Mouse (Mus musculus) MEL-GATA-1-ER (cell line): ENCODE data around the gene Ccnd3.

Experiments
- DNase-seq: peaks from one replicate; pipeline ENCODE4 v3.0.0-alpha.2; 2012; ENCODE audit warnings: low read depth; ENCODE audit errors: extremely low read depth

Ccnd3 gene

DNA sequence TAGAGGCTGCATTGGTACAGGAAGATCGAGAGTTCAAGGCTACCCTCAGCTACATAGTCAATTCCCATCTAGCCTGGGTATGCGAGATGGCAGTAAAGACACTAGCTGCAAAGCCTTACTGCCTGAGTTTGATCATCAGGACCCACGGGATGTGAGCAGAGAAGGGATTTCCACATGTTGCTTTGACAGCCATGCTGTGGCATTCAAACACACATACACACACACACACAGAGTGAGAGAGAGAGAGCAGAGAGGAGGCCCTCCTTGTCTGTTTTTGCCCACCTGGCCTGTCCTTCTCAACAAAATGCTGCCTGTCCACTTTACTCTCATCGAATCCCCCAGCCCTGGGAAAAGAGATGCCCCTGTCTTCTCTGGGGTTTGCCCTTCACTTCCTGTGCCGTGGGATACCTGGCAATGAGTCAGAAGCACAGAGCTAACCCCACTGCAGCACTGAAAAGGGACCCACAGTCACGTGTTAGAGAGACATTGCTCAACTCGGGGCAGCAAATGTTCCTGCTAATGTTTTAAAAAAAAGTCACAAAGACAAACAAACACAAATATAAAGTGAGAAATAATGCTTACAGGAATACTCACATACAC, 38.3 kb downstream of the Ccnd3 start:
- no peak for DNase-seq

DNA sequence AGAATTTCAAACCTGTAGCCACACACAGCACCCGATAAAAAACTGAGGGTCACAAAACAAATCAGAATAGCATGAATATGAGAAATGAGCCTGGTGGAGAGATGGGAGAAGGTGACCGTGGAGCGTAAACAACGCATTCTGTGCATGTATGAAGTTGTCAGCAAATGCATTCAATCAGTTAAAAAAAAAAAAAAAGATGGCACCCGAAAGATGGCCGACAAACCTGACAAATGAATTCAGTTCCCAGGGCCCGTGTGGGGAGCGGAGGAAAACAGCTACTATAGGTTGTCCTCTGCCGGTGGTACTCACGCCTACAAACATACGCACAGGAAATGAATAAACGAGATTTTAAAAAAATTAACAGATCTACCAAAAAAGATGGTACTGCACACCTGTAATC, 40.3 kb downstream of the Ccnd3 start:
- DNase-seq, result no peak

DNA sequence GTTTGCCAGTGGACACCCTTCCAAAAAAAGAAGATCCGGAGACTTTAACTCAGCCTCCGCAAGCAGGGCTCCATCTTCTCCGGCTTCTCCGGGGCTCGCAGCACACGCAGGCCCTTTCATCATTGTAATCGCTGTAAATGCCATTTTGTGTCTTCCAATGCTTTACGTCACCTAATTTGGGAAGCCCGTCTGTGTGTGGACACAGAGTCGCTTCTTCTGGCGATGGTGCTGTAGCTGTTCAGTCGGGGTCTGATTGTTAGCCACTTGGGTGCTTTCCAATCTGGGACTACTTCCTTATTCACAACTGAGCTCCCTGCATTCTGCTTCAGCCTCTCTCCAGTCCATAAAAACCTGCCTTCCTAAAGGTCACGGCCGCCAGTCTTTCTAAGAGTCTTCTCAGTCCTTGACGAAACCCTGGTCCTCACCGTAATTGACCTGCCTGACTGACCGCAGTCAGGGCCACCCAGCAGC, 41.0 kb downstream of the Ccnd3 start:
- no peak for DNase-seq

DNA sequence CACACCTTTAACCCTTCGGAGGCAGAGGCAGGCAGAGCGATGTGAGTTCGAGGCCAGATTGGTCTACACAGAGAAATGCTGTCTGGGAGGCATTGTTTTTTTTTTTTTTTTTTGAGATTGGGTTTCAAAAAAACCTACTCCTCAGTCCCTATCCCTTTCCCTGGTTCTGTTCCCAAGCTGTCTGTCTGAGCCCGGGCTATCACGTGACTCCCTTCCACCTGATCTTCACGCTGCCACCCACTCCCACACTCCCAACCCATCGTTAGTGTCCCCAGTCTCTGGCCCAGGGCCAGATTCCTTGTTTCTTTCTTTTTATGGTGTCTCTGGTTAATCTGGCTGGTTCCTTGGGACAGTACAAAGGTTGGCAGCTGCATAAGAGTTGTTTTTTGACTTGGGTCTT, 46.2 kb downstream of the Ccnd3 start:
- no peak for DNase-seq

DNA sequence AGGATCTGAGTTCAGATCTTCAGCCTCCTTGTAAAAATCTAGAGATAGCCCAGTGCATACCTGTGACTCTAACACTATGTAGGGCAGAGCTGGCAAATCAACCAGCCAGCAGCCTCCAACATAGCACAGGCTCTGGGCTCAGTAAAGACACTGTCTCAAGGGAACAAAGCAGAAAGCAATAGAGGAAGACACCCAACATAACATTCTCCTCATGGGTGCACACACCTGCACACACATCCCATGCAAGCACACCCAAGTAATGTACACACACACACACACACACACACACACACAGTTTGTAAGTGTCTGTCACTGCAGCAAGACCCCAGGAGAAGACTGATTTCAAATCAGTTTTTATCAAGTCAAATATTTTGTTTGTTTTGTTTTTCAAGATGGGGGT, 48.1 kb downstream of the Ccnd3 start:
- no peak for DNase-seq

DNA sequence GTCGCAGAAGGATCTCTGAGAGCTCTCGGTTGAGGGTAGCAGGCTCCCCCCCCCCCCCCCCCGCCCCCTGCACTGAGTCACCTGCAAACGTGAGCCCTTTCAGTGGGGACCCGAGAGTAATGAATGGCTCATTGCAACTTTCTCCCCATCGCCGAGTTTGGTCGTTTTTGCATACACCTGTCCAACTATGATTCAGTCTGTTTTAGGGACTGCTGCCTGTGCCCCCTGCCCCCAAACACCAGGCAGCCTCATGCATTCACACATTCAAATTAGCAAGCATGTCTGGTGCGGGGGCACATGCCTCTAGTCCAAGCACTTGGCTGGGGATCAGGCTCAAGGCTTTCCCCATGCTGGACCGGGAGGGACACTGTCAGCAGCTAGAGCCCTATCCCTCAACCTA, 49.8 kb downstream of the Ccnd3 start:
- no peak for DNase-seq

DNA sequence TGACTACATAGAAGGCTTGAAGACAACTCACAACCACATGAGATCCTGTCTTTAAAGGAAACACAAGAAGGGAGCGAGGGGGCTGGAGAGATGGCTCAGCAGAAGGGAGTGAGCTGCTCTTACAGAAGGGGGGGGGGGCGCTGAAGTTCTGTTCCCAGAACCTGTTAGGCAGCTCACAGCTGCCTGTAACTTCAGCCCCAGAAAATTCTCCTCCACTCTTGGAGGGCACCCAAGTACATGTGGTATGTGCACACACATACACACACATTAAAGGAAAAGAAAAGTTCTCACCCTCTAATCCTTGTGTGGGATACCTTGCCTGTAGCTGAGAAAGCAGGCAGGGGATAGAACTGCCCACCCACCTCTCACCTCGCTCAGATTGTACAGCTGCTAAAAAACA, 52.3 kb downstream of the Ccnd3 start:
- DNase-seq, result no peak

DNA sequence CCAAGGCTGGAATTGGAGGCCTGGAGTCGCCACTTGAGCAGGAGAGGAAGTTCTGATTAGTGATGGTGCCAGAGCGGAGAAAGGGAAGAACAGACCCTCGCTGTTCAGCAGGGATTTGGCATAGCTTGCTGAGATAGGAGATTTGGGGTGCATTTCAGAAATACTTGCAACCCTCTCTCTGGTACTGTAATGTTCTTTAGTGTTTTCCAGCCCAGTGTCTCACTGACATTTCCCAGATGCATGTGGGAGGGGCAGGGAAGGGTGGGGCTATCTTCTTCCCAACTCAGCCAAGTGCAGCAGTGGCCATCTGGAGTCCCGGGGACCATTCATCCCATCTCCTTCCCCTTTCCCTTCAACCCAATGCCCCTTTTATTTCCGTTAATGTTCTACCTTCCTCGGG, 54.9 kb downstream of the Ccnd3 start:
- DNase-seq, result no peak

DNA sequence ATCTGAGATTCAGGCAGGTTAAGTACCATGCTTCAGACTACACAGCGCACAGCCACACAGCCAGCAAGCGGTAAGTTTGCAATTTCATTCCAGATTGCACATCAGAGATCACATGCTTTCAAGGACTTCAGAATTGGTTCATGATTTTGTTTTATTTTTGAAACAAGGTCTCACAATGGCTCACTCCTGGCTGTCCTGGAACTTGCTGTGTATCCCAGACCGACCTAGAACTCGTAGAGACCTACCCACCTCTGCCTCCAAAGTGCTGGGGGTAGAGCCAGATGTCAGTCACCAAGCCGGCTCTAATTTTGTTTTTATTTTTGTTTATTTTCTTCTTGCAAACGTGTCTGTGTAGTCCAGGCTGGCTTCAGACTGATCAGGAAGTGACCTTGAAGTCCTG, 58.0 kb downstream of the Ccnd3 start:
- no peak for DNase-seq

DNA sequence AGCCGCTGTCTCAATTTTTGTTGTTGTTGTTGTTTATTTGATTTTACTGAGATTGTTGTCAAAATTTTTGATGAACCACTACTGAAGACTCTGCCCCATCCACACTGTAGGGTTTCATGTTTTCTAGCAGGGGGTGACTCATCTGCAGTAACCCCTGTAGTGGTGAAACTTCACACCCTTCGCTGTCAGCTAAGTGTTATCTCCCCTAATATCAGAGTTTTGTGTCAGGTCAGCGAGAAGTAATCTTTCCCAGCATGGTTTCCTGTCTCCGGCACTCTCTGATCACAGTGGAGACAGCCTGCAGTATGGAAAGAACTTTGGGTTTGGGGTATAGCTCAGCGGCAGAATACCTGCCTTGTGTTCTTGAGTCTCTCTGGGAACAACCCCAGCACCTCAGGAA, 59.8 kb downstream of the Ccnd3 start:
- no peak for DNase-seq

DNA sequence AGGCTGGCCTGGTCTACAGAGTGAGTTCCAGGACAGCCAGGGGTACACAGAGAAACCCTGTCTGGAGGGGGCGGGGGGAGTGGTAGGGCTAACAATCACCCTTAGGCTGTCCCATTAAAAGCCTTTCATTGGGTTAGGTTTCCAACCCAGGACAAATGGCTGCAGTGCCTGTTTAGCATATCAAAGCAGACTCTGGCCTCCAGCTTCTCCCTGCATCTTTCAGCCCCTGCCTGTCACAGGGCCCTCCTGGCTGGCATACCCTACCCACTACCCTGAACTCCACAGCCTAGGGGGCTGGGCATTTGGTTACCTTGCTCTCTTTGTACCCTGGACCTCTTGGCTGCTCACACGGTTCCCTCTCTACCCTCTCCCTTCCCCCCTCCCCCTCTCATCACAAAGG, 61.3 kb downstream of the Ccnd3 start:
- no peak for DNase-seq

DNA sequence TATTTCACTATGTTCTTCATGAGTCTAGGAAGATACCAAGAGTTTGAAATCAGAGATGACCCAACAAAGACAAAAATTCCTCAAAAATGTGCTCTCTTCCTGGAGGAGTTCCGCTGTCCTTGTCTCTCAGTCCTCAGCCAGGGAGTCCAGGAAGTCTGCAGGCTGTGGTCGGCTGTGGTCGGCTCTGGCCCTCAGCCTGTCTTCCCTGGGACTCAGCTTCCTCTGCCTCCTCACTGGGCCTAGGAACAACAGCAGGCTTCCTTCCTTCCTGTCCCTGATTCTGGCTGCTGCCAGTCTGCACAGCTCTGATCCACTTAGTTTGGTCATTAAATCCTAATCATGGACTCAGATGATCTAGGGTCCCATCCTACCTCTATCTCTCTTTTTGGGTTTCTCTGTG, 62.4 kb downstream of the Ccnd3 start:
- no peak for DNase-seq

DNA sequence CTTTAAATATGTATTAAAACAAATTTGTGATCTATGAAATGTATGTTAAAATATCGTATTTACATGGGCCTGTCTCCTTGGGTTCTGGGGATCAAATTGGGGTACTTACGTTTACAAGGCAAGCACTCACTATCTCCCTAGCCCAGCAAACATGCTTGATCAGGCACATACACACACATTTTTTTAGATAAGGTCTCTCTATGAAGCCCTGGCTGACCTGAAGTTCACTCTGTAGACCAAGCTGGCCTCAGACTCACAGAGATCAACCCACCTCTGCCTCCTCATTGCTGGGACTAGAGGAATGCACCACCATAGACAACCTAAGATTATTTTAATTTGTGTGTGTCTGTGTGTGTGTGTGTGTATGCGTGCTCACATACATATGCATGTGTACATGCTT, 63.5 kb downstream of the Ccnd3 start:
- DNase-seq, result no peak

DNA sequence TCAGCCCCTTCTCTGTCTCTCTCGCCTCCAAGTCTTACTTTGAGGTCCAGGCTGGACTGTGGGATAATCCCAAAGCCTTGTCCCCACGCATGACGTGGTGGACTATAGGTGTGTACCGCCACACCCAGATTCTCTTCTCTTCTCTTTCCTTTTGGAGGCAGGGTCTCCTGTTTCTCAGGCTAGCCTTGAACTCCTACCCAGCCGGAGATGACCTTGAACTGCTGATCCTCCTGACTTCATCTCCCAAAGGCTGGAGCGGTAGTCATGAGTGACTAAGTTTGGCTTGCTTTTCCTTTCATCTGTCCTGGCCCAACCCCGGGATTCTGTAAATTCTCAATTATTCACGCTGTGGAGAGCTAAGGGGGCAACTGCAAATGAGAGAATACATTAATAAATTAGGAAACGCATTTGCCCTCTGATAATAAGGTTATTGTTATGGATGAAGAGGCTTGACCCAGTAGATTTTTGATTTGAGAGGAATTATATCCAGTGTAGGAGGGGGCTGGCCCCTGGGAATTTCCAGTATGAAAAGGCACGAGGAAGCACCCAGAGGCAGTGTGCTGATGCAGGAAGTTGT, 64.2 kb downstream of the Ccnd3 start:
- DNase-seq, result no peak

DNA sequence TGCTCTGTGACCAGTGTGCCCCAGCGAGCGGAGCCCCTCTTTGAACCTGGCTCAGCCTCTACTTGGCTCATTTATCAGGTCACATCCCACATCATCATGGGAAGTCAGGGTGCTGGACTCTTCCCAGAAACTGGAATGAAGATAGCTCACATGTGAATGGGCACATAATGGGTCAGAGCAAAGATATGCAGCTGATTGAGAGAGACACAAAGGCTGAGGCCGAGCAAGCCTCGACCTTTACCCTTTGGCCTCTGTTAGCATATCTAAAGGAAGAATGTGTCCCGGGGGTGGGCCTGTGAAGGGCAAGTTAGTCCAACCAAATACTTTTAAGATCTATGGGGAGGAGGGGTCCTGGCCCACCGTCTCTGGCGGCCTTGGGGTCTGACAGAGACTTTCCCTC, 66.8 kb downstream of the Ccnd3 start:
- DNase-seq, result no peak

DNA sequence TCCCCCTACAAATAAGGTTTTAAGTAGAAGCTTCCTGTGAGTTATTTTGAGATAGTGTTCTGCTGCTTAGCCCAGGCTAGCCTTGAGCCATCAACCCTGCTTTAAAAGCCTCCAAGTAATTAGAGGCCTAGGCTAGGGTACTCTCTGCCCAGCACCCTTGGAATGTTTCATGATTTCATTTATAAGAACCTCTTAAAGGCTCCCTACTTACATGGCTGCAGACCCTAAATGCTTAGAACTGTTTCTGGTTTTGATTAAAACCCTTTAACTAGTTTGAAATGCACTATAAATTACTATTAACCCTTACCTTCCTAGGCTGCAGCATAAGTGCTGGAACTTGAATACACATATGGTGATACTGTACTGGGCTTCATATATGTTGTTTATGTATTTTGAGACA, 67.6 kb downstream of the Ccnd3 start:
- no peak for DNase-seq

DNA sequence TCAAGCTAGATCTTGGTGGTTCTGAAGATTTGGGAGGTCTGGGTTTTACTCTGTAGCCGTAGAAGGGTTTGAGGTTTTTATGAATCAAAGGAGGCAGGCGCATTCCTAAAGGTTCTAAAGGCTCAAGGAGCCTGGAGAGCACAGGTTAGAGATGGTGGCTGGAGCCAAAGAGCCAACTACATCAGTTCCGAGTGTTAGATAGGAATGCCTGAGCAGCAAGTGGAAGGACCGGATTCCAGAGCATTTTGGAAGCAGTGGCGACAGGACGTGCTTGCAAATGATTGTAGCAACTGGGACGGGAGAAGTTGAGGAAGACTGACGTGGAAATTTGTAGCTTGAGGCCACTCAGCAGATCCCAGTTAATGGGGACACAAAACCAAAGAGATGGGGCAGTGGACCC, 69.2 kb downstream of the Ccnd3 start:
- DNase-seq, result no peak

DNA sequence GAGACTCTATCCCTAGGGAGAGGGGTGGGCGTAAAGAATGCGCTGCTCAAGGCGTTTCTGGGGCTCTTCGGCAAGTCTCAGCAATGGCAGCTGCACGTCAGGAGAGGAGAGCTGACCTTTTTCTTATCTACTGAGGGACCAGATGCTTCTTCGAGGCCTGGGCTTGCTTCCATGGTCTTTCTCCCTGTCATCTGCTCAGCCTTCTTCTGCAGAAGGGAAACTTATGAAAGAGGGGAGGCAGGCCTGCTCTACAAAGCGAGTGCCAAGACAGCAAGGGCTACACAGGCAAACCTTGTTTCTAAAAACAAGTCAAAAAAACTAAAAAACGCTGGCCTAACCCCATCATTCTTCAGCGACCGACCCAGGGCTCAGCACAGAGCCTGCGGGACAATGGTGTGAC, 70.0 kb downstream of the Ccnd3 start:
- DNase-seq, result no peak

DNA sequence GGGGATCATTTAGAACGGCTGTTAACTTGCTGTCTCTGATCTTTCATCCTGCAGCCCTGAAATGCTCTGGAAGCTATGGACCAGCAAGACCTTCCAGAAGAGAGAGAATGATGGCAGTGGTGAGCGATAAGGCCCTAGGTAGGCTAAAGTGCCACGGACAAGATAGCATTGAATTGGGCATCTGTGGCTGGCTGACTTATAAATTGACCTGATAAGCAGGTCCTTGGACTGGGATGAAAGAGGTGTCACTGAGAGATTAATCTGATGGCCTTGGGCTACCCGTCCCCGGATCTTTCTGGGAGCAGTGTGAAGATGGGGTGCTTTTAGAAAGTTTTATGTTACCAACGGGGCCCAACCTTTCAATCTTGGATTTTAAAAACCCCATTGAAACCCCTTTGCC, 73.8 kb downstream of the Ccnd3 start:
- no peak for DNase-seq

DNA sequence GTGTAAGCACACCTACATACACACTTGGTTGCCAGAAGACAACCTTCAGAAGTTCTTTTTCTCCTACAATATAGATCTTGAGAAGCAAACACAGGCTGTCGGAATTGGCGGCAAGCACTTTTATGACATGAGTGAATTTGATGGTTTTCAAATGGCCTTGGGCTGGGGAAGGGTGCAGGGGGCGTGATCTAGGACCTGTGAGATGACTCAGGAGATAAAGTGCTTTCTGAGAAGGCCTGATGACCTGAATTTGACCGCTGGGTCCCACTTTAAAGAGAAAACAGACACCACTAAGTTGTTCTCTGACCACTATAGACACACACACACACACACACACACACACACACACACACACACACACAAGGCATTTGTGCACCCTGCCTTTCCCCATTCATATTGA, 76.1 kb downstream of the Ccnd3 start:
- DNase-seq, result no peak

DNA sequence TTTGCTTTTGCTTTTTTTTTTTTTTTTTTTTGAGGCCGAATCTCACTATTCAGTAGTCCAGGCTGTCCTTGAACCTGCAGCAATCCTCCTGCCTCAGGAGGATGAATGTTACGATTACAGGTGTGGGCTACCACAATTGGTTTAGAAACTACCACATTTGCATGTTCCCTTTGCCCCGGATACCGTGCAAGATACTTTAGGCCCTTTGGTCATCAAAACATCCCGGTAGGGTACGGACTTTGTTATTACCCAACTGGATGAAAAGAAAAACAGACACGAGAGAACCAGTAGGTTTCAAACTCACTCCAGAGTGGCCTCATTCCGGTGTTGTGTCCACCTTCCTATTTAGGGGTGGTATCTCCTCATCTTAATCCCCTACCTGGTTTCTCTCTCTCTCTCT, 83.7 kb downstream of the Ccnd3 start:
- DNase-seq, result no peak

DNA sequence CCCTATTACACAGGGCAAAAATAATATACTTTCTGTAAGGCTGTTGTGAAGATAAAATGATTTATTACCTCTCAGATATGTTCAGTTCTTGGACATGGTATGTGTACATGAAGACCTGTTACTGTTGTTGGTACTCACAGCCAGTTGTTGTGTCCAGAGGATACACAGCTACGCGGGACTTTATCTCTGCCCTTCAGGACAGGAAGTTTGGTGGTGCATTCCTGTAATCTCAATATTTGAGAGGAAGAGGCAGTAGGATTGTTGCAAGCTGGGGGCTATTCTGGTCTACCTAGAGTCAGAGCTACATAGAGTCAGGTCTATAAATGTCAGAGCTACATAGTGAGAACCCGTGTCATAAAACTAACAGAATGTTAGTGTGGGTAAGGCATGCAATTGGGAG, 86.2 kb downstream of the Ccnd3 start:
- DNase-seq, result no peak

DNA sequence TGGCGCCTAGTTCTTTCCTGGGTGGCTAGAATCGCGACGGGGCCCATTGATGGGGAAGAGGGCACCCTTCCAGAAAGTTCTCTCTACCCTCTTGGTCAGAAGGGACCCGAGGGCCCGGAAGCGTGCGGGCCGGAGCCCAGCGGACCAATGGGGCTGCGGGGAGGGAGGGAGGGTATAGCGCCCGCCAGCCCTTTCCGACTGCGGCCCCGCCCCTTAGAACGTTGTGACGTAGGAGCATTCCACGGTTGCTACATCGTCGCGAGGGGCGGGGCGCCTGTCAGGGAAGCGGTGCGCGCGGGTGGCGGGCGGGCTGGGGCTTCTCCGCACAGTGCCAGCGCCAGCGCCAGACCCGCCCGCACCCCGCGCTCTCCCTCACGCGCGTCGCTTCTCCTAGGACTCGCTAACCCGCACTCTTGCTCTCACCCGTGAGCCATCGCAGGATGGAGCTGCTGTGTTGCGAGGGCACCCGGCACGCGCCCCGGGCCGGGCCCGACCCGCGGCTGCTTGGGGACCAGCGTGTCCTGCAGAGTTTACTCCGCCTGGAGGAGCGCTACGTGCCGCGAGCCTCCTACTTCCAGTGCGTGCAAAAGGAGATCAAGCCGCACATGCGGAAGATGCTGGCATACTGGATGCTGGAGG, 88.5 kb downstream of the Ccnd3 start:
- peak; percentile 69 for DNase-seq
